Mouse (Mus musculus) cerebellum, adult 2 months (tissue): ENCODE measurements at regions not wholly inside any gene's neighbourhood (a gene's known extent, or its start where the extent isn't known, plus 50 kb on each side); places are given as distances from the start of the nearest gene placed in this dataset.

Experiments used
- DNase-seq, 2 experiments: peaks; one replicate each; pipeline ENCODE4 v3.0.0; 2021
- H3K27ac ChIP-seq: fragments of 200-500 bp; 2 replicates; pipeline ENCODE4 v1.5.1; 2012; ENCODE audit warnings: low read length, control low read depth, inconsistent platforms; ENCODE audit not compliant: insufficient read depth
- H3K27me3 ChIP-seq: fragments of 200-500 bp; 2 replicates; pipeline ENCODE4 v1.6.1; 2012; ENCODE audit warnings: inconsistent platforms, mild to moderate bottlenecking, low read length, moderate library complexity; ENCODE audit not compliant: control insufficient read depth, insufficient read depth
- H3K4me1 ChIP-seq: fragments of 200-500 bp; 2 replicates; pipeline ENCODE4 v1.6.1; 2011; ENCODE audit warnings: low read length; ENCODE audit not compliant: control insufficient read depth, insufficient read depth
- H3K4me3 ChIP-seq: fragments of 200-500 bp; replicated peaks from 2 replicates; pipeline ENCODE3; 2011; ENCODE audit warnings: mild to moderate bottlenecking, low read depth, low read length, control low read depth; ENCODE audit not compliant: insufficient read depth
- CTCF ChIP-seq: fragments of 200-500 bp; IDR thresholded peaks from 2 replicates; pipeline ENCODE4 v1.5.1; 2011; ENCODE audit warnings: low read depth, mild to moderate bottlenecking, control low read depth, low read length, moderate library complexity, borderline replicate concordance; ENCODE audit not compliant: insufficient read depth
- POLR2A ChIP-seq: fragments of 200-500 bp; IDR thresholded peaks from 2 replicates; pipeline ENCODE4 v1.6.1; 2011; ENCODE audit warnings: low read length, control low read depth, borderline replicate concordance; ENCODE audit not compliant: insufficient read depth
- WGBS: fragments of 180-500 bp; shearing (Covaris S2); methylation state at CpG from one replicate; pipeline ENCODE4 v1.1.7; 2018; 5-methylcytosine and 5-hydroxymethylcytosine counted together

- Histone ChIP-seq H3K4me3 (no peak overlapping the region), H3K27me3 (no peaks in the 10 kb centered on the region), H3K4me1 (no peaks in the 10 kb centered on the region), H3K27ac (no peak overlapping the region)
- TF ChIP-seq POLR2A (no peak), CTCF (no peak)
- 61% methylated on average over 5 of the region's 5 CpGs for WGBS
- DNase-seq = no peak
Observed at GRCm38 (mm10) chr7:70300516-70300915, 66.0 kb downstream of the Nr2f2 start.

DNA sequence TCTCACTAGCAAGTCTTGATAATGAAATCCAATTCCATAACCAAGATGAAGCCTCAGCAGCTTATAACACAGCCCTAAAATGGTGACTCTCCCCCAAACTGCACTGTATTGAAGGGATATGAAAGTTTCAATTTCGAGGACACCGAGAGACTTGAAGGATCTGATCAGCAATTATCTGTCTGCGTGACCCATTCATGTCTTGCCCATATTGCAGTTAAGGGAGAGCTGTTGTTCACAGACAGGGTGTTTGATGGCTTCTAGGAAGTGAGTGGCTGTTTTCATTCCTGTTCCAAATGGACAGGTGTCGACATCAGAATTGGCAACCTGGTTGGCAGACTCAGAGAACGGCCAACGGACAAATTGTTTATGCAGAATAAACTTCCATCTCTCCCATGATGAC, 75.1 kb downstream of the Nr2f2 start:
- Histone ChIP-seq H3K4me1 (no peaks in the 10 kb centered on the region; the same call in 1 of the 2 replicates), H3K4me3 (no peak overlapping the region), H3K27me3 (no peaks in the 10 kb centered on the region; the same call in 1 of the 2 replicates), H3K27ac (no peak overlapping the region)
- DNase-seq = no peak
- WGBS = 55% methylated on average over 6 of the region's 6 CpGs
- no peak for TF ChIP-seq POLR2A
- no peak for TF ChIP-seq CTCF

- TF ChIP-seq CTCF (no peak), POLR2A (no peak)
- no peaks in the 10 kb centered on the region; the same call in 1 of the 2 replicates for H3K4me1 ChIP-seq
- WGBS = 29% methylated on average over 8 of the region's 8 CpGs
Observed at GRCm38 (mm10) chr7:70290733-70291320, 75.7 kb downstream of the Nr2f2 start.

DNA sequence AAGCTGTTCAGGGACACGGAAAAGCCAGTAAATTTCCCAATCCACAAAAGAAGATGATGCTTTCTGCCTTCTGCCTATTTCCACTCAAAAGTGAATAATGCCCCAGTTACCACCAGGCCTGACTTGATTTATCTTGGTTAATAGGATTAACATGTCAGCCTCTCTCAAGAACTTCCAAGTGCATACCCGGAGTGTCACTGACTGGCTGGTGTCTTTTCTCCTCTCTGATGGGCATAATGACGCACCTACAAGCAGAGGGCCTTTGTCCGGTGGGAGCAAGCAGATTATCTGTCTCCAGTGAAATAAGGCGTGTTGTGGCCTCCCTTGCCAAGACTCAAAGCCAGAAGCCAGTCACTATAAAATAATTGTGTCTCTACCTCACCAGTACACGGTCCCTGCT, 76.3 kb downstream of the Nr2f2 start:
- H3K4me1 ChIP-seq = no peaks in the 10 kb centered on the region; the same call in 1 of the 2 replicates
- TF ChIP-seq CTCF (no peak), POLR2A (no peak)
- no peak overlapping the region for H3K4me3 ChIP-seq
- H3K27me3 ChIP-seq = no peaks in the 10 kb centered on the region; the same call in 1 of the 2 replicates
- WGBS = 31% methylated on average over 6 of the region's 6 CpGs
- no peak overlapping the region for H3K27ac ChIP-seq
- no peak for DNase-seq

More at GRCm38 (mm10) chr7:70290733-70291320, 75.7 kb downstream of the Nr2f2 start:
- no peak overlapping the region for H3K4me3 ChIP-seq
- no peak for DNase-seq
- no peak overlapping the region for H3K27ac ChIP-seq
- H3K27me3 ChIP-seq = no peaks in the 10 kb centered on the region; the same call in 1 of the 2 replicates

GRCm38 (mm10) chr7:70288621-70289020, 77.9 kb downstream of the Nr2f2 start:
- Histone ChIP-seq H3K27me3 (peaks cover 2% of the 10 kb centered on the region; the same call in 1 of the 2 replicates), H3K4me1 (no peaks in the 10 kb centered on the region; the same call in 1 of the 2 replicates), H3K4me3 (no peak overlapping the region), H3K27ac (no peak overlapping the region)
- TF ChIP-seq CTCF (no peak), POLR2A (no peak)
- no peak for DNase-seq
- 33% methylated on average over 5 of the region's 5 CpGs for WGBS

GRCm38 (mm10) chr7:70287891-70288421, 78.6 kb downstream of the Nr2f2 start:
- WGBS = 2% methylated on average over 29 of the region's 29 CpGs
- no peak overlapping the region for H3K4me3 ChIP-seq
- H3K27ac ChIP-seq = no peak overlapping the region
- no peaks in the 10 kb centered on the region; the same call in 1 of the 2 replicates for H3K4me1 ChIP-seq
- no peak for DNase-seq
- H3K27me3 ChIP-seq = peaks cover 2% of the 10 kb centered on the region; the same call in 1 of the 2 replicates
- TF ChIP-seq CTCF (no peak), POLR2A (no peak)

- TF ChIP-seq POLR2A = no peak
- TF ChIP-seq CTCF = no peak
- no peak overlapping the region for H3K27ac ChIP-seq
- H3K27me3 ChIP-seq = peaks cover 2% of the 10 kb centered on the region; the same call in 1 of the 2 replicates
- WGBS = 20% methylated on average over 14 of the region's 14 CpGs
- DNase-seq = no peak
- H3K4me1 ChIP-seq = no peaks in the 10 kb centered on the region; the same call in 1 of the 2 replicates
- H3K4me3 ChIP-seq = no peak overlapping the region
Observed at GRCm38 (mm10) chr7:70286836-70287355, 79.6 kb downstream of the Nr2f2 start.

GRCm38 (mm10) chr7:70285344-70285743, 81.2 kb downstream of the Nr2f2 start:
- WGBS = 23% methylated on average over 3 of the region's 3 CpGs
- DNase-seq = no peak
- no peaks in the 10 kb centered on the region; the same call in 1 of the 2 replicates for H3K4me1 ChIP-seq
- no peak for TF ChIP-seq POLR2A
- no peak for TF ChIP-seq CTCF
- H3K4me3 ChIP-seq = no peak overlapping the region
- H3K27ac ChIP-seq = no peak overlapping the region
- H3K27me3 ChIP-seq = peaks cover 5% of the 10 kb centered on the region; the same call in 1 of the 2 replicates
